Mouse (Mus musculus): Measurements from ENCODE around the gene Gm10352. TPM values are rescaled to one million over a fixed set of nuclear protein-coding genes. Genes with fewer than 3 reads are reported as not detected.

The Gm10352 gene
- not detected in 2 replicates for polyA plus RNA-seq (2012; rRNA removed)

GRCm38 (mm10) chrY:2900689-2901088 is at the start of gene Gm10352:
Gene Gm10352 (plus strand): TSS chrY:2900989.

GRCm38 (mm10) chrY:2932282-2932681 is 31.5 kb downstream of the Gm10352 start, which contains the start of gene Gm29289:
Gene Gm29289 (plus strand): TSS chrY:2932582.

Other genes with a start within 250 kb of the Gm10352 start
- gene Sry, start 237.3 kb upstream of the Gm10352 start, polyA plus RNA-seq (2012; rRNA removed) = not detected in 2 replicates
- gene H2al2b, start 180.3 kb upstream of the Gm10352 start, polyA plus RNA-seq (2012; rRNA removed) = not detected in 2 replicates
- not detected in 2 replicates for gene Gm4064, start 104.8 kb upstream of the Gm10352 start, polyA plus RNA-seq (2012; rRNA removed)
- not detected in 2 replicates for gene Rbmy, start 70.3 kb upstream of the Gm10352 start, polyA plus RNA-seq (2012; rRNA removed)
- gene Gm10256, start 70.3 kb upstream of the Gm10352 start, polyA plus RNA-seq (2012; rRNA removed) = not detected in 2 replicates
- not detected in 2 replicates for gene Gm29289, start 31.6 kb downstream of the Gm10352 start, polyA plus RNA-seq (2012; rRNA removed)